Mouse (Mus musculus) heart, embryonic 10.5 days (tissue): Measurements from ENCODE around the gene Mast3. TPM values are rescaled to one million over a fixed set of nuclear protein-coding genes. Genes with fewer than 3 reads are reported as not detected.

Experiments used
- DNase-seq: peaks from one replicate; pipeline ENCODE4 v3.0.0-alpha.2; 2017; ENCODE audit warnings: low spot score
- H3K27ac ChIP-seq: fragments of 300-500 bp; sonication (generic); 2 replicates; pipeline ENCODE4 v1.5.1; 2016; ENCODE audit warnings: mild to moderate bottlenecking
- H3K27me3 ChIP-seq: fragments of 300-500 bp; sonication (generic); 2 replicates; pipeline ENCODE4 v1.6.1; 2016; ENCODE audit warnings: mild to moderate bottlenecking; ENCODE audit not compliant: poor library complexity, insufficient read depth, severe bottlenecking
- H3K36me3 ChIP-seq: fragments of 300-500 bp; sonication (generic); 2 replicates; pipeline ENCODE4 v1.6.1; 2016; ENCODE audit warnings: mild to moderate bottlenecking, moderate library complexity
- H3K4me1 ChIP-seq: fragments of 300-500 bp; sonication (generic); 2 replicates; pipeline ENCODE4 v1.6.1; 2016; ENCODE audit warnings: mild to moderate bottlenecking
- H3K4me3 ChIP-seq: fragments of 300-500 bp; sonication (generic); 2 replicates; pipeline ENCODE4 v1.5.1; 2016; ENCODE audit warnings: mild to moderate bottlenecking, moderate library complexity
- H3K9me3 ChIP-seq: fragments of 300-500 bp; sonication (generic); 2 replicates; pipeline ENCODE4 v1.6.1; 2016; ENCODE audit warnings: mild to moderate bottlenecking, moderate library complexity
- WGBS: fragments of 180-500 bp; shearing (Covaris S2); methylation state at CpG from one replicate; pipeline ENCODE4 v1.1.7; 2016; 5-methylcytosine and 5-hydroxymethylcytosine counted together
- polyA plus RNA-seq: library from polyadenylated mRNA; unstranded; fragments of >200 nt; fragmentation: Nextera tagmentation; extraction: Ambion mirVana; gene quantifications from 2 replicates; pipeline ENCODE4 v1.2.1, GENCODE M21; 2016

Gene Mast3
- polyA plus RNA-seq, 1 experiment from 2014 or later: 9.3 TPM

DNA sequence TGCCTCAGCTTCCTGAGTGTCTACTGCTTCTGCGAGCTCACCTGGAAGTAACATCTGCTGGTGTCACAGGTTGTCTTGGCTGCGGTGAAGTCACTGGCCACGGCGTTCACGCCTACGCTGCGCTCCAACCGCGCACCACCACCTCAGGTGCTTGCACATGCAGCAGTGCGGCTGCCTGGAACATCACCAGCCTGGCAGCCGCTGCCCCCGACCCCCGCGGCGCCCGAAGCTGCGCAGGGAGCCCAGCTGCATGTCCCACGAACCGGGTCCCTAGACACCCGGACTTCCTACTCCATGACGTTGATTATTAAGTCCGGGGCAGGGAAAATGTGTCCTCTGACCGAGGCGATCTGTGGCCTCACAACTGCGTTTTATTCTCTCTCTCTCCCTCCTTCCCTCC, 37.6 kb upstream of the Mast3 start:
- Histone ChIP-seq H3K27me3 (peaks cover 49% of the 10 kb centered on the region), H3K4me3 (peak overlapping the region; percentile 9; the same call in 1 of the 2 replicates), H3K36me3 (no peaks in the 10 kb centered on the region), H3K27ac (peak overlapping the region; percentile 50; the same call in 1 of the 2 replicates), H3K4me1 (peaks cover 39% of the 10 kb centered on the region), H3K9me3 (no peaks in the 10 kb centered on the region)
- no peak for DNase-seq
- 63% methylated on average over 25 of the region's 25 CpGs for WGBS

DNA sequence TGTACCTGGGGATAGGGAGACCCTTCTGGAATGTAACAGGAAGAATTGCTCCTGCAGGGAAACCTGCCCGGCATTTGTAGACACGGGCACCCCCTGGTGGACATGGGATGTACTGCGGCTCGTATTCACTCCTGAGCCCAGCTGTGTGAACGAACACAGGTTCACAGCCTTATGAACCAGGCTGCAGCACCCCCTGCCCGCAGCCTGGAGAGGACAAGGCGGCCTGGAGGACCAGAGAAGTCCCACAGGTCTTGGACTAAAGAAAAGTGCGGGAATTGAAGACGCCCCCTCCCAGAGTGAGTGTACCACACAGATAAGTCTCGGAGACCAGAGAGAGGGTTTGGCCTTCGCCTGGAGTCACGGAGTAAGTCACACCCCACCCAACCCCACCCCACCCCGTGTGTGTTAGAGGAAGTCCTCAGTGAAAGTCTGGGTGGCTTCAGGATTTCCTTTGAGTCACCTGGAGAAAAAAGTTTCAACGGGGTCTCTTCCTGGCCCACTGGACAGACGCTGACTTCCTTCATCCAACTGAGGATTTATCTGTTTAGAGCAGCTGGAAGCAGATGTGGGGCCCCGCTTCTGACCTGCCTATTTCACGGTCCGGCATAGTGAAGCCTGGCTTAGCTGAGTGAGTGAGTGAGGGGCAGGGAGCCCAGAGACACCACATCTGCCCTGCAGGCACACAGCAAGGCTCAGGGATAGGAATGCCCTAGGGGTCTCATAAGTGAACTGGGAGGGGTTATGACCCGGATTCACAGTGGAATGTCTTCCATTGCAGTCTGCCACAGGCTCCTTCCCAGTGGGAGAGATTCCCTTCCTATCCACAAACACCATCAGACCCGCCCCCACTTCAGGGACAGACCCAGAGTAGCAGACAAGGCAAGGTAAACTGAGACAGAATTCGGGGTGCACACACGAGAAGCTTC, 36.6 kb upstream of the Mast3 start:
- Histone ChIP-seq H3K27ac (peak overlapping the region; percentile 50), H3K4me3 (peak overlapping the region; percentile 35; the same call in 1 of the 2 replicates), H3K4me1 (peaks cover 35% of the 10 kb centered on the region), H3K36me3 (no peaks in the 10 kb centered on the region), H3K9me3 (no peaks in the 10 kb centered on the region), H3K27me3 (peaks cover 48% of the 10 kb centered on the region)
- DNase-seq: peak; percentile 94
- WGBS: 32% methylated on average over 22 of the region's 22 CpGs

DNA sequence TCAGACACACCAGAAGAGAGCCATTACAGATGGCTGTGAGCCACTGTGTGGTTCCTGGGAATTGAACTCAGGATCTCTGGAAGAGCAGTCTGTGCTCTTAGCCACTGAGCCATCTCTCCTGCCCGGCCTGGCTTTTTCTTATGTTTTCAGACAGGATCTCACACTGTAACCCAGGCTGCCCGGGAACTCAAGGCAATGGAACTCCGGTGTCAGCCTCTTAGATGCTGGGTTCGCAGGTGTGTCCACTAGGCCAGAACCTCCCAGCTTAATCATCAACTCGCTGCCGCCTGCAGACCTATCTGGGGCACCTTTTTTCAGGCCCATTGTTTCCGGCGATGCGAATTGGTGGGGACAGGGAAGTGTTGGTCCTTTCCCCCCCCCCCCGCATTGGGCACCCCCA, 35.7 kb upstream of the Mast3 start:
- Histone ChIP-seq H3K36me3 (peaks cover 3% of the 10 kb centered on the region; the same call in 1 of the 2 replicates), H3K4me1 (peaks cover 35% of the 10 kb centered on the region), H3K27ac (peak overlapping the region; percentile 50), H3K27me3 (peaks cover 42% of the 10 kb centered on the region), H3K4me3 (0 out of 2 replicates have a peak overlapping the region, but pooled peaks have one; percentile 35), H3K9me3 (no peaks in the 10 kb centered on the region)
- no peak for DNase-seq
- 46% methylated on average over 10 of the region's 10 CpGs for WGBS

DNA sequence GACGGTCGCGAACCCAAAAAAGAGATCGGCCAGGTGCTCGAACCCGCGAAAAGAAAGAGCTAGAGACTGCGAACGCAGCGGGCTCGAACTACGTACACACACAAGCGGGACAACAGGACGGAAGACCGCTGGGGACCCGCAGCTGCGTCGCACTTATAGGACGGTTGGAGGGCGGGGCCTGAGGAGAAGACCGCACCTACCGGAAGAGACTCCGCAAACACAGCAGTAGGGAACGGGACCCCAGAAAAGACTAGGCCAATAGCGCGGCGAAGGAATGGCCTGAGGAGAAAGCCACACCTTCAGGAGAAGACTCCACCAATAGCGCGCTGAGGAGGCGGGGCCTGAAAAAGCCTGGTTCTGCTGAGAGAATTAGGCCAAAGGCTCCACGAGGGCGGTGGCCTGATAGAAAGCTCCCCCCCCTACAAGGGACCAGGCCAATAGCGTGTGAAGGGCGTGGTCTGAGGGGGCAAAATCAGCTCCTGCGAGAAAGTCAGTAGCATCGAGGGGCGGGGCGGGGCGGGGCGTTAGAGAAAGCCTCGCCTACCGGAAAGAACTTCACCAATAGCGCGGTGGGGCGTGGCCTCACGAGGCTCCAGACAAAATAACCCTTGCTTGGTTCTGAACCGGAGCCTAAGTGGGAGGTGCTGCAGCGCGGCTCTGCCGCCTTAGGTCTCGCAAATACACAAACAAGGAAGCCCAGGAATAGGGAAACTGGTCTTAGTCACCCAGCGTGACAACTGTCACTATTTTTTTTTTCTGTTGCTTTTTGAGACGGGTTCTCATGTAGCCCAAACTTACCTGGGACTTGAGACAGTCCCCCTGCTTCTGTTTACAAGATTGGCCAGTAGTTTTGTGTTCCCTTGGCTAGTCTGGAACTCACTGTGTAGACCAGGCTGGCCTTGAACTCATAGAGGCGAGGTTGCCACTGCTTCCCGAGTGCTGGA, 34.8 kb upstream of the Mast3 start, which contains the start of gene Arrdc2:
Gene Arrdc2, minus strand, starts transcription at position 313 of the 944 bp plus-strand sequence.
- peak within 1 kb of the TSS; percentile 93 for H3K27ac ChIP-seq
- 2% methylated on average over 55 of the region's 55 CpGs for WGBS
- H3K9me3 ChIP-seq: no peaks in the 10 kb centered on the region
- H3K4me3 ChIP-seq: peak within 1 kb of the TSS; percentile 76
- peaks cover 34% of the 10 kb centered on the region for H3K4me1 ChIP-seq
- peaks cover 36% of the 10 kb centered on the region for H3K27me3 ChIP-seq
- H3K36me3 ChIP-seq: peaks cover 5% of the 10 kb centered on the region; the same call in 1 of the 2 replicates
- peak; percentile 100 for DNase-seq

DNA sequence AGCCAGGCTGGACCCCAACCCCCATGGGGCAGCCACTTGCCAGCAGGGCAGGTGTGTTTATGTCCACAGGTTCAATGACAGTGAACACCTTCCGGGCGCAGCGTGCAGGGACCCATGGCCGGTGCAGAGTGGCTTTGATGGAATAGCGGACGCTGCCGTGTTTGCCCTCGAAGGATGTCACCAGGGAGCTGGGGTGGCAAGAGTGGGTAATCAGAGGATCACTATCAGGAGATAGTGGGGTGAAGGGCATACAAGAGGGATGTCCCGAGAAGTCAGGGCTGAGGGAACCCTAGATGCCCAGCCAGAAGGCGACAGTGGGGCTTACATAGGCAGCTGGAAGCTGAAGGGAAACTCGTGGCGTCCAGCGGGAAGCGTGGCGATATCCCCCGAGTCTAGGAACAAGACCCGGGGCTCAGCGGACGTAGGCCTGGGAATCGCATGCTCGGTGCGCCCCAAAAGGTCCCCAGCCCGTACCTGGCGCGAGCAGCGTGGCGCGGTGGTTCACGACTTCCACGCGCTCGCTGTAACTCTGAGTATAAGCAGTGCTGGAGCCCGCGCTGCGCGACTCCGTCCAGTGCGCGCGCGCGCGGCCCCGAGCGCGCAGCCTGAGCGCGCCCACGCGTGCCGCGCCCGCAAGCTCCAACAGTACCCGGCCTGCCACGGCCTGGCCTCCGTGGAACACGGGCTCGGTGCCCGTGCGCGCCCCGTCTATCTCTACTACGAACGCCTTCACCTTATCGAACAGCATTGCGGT, 34.0 kb upstream of the Mast3 start:
- DNase-seq: no peak
- Histone ChIP-seq H3K4me1 (peaks cover 25% of the 10 kb centered on the region), H3K9me3 (no peaks in the 10 kb centered on the region), H3K4me3 (peak overlapping the region; percentile 76), H3K36me3 (peaks cover 5% of the 10 kb centered on the region; the same call in 1 of the 2 replicates), H3K27me3 (peaks cover 36% of the 10 kb centered on the region), H3K27ac (peak overlapping the region; percentile 93)
- WGBS: 3% methylated on average over 66 of the region's 66 CpGs

DNA sequence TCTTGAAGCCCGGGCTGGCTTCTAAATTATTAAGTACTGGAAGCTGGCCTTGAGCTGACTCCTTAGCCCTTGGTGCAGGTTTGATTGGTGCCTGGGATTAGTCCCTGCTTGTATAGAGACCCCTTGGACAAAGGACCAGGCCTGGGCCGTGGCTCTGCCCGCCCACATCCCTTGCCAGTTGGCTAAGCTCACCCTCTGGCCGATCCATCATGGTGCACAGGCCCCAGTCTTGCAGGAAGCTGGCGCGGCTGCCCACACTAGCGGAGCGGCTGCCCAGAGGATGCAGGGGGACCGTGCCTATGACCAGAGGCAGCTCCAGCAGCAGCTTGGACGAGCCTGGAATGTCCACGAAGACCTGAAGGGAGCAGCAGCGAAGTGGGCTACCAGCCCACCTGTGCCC, 31.8 kb upstream of the Mast3 start:
- peaks cover 25% of the 10 kb centered on the region; the same call in 1 of the 2 replicates for H3K27me3 ChIP-seq
- peaks cover 37% of the 10 kb centered on the region for H3K4me1 ChIP-seq
- H3K36me3 ChIP-seq: peaks cover 5% of the 10 kb centered on the region; the same call in 1 of the 2 replicates
- no peaks in the 10 kb centered on the region for H3K9me3 ChIP-seq
- DNase-seq: no peak
- no peak overlapping the region for H3K4me3 ChIP-seq
- H3K27ac ChIP-seq: no peak overlapping the region
- 82% methylated on average over 12 of the region's 12 CpGs for WGBS

DNA sequence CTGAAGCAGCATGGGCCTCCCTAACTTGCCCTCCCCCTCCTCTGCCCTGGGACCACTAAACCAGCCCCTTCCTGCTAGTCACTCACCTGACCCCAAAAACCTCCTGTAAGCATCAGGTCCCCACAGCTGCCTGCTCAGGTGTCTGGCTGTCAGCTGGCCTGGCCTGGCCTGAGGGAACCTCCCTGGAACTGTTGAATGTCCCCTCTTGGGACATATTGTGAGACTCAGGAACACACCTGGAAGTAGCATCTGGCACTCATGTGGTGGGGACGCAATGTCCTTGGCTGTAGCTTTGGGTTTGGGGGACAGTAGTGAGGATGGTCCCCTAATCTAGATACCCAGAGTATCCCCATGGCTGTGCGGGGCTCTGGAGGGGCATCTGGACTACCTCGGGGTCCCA, 29.2 kb upstream of the Mast3 start:
- Histone ChIP-seq H3K36me3 (peaks cover 5% of the 10 kb centered on the region; the same call in 1 of the 2 replicates), H3K9me3 (no peaks in the 10 kb centered on the region), H3K4me3 (no peak overlapping the region), H3K27ac (peak overlapping the region; percentile 24; the same call in 1 of the 2 replicates), H3K4me1 (peaks cover 26% of the 10 kb centered on the region), H3K27me3 (peaks cover 27% of the 10 kb centered on the region; the same call in 1 of the 2 replicates)
- DNase-seq: no peak
- 99% methylated on average over 3 of the region's 3 CpGs for WGBS

DNA sequence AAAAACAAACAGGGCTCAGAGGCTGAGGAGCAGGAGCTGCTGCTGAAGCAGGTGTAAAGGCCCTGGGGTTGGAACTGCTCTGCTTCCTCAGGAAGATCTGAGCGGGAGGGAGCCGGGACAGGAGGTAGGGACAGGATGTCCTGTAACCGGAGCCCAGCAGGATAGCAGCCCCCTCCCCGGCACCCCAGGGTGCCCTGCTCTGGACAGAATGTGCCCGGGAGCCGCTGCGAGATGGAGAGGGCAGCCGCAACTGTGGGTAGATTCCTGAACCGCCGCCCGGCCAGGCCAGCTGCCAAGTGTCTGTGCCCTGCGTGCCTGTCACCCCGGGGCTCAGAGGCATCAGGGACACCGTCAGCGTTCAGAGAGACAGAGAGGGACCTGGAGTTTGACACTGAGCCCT, 28.7 kb upstream of the Mast3 start:
- 32% methylated on average over 15 of the region's 15 CpGs for WGBS
- peak overlapping the region; percentile 24; the same call in 1 of the 2 replicates for H3K27ac ChIP-seq

DNA sequence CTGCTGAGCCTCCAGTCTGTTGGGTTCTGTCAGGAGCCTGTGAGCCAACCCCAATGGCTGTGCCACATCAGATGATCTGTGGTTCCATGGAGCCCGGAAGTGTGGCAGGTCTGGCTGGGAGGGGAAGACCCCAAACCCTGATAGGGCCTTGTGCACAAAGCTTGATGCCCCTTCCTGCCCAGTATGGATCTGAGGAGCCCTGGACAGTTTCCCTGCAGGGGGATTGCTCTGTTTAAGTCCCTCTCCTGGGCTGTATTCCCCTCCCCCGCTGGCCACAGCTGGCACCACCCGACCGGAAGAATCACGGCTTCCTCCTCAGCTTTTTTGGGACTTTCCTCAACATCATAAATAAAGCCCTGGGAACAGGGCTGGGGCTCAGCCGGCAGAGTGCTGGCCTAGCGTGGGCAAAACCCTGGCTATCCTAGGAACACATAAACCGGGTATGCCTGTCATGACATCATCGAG, 28.2 kb upstream of the Mast3 start:
- Histone ChIP-seq H3K27ac (peak overlapping the region; percentile 42), H3K4me3 (0 out of 2 replicates have a peak overlapping the region, but pooled peaks have one; percentile 12), H3K9me3 (no peaks in the 10 kb centered on the region), H3K4me1 (peaks cover 18% of the 10 kb centered on the region), H3K36me3 (peaks cover 5% of the 10 kb centered on the region; the same call in 1 of the 2 replicates), H3K27me3 (peaks cover 27% of the 10 kb centered on the region; the same call in 1 of the 2 replicates)
- 54% methylated on average over 9 of the region's 9 CpGs for WGBS
- no peak for DNase-seq

More for the DNA sequence above, 28.7 kb upstream of the Mast3 start:
- H3K4me3 ChIP-seq: no peak overlapping the region
- H3K4me1 ChIP-seq: peaks cover 20% of the 10 kb centered on the region
- H3K27me3 ChIP-seq: peaks cover 27% of the 10 kb centered on the region; the same call in 1 of the 2 replicates
- H3K9me3 ChIP-seq: no peaks in the 10 kb centered on the region
- peaks cover 5% of the 10 kb centered on the region; the same call in 1 of the 2 replicates for H3K36me3 ChIP-seq
- DNase-seq: no peak

DNA sequence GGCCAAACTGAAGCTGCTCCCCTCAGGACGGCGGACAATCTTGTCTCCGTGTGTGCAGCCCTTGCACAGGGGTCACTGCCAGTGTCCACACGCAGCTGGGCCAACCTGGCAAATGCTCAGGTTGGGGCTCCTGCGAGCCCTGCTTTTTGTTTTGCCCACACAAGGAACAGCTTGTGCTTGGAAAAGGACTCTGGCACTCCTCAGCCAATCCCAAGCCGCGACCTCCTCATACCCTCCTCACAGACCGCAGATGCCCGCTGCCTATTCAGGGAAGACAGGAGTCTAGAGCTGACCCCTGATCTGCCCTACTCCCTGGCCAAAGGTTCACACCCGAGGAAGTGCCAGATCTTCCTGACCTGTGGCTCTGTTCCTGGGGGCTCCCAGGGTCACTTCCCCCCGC, 27.5 kb upstream of the Mast3 start:
- no peak for DNase-seq
- no peak overlapping the region for H3K4me3 ChIP-seq
- 72% methylated on average over 11 of the region's 11 CpGs for WGBS
- H3K4me1 ChIP-seq: peaks cover 18% of the 10 kb centered on the region
- no peaks in the 10 kb centered on the region for H3K9me3 ChIP-seq
- H3K27ac ChIP-seq: peak overlapping the region; percentile 42; the same call in 1 of the 2 replicates
- peaks cover 27% of the 10 kb centered on the region; the same call in 1 of the 2 replicates for H3K27me3 ChIP-seq
- peaks cover 5% of the 10 kb centered on the region; the same call in 1 of the 2 replicates for H3K36me3 ChIP-seq

DNA sequence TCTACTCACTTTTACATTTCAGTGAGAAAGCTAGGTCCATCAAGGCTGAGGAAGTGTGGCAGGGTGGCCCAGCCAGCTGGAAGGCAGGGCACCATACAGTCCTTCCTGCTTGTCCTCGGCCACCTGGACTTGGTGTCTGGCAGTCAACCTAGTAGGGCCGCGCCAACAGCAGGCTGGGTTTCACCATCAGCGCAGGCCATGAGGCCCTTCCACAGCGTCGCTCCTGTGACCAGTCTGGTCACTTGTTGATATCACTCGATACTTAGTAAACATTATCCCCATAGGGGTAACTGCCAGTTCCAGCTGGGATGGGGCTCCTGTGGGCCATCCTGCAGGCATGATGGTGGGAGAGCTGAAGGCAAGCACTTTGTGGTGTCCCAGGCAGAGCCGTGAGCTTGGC, 26.7 kb upstream of the Mast3 start:
- 84% methylated on average over 8 of the region's 8 CpGs for WGBS
- Histone ChIP-seq H3K36me3 (peaks cover 5% of the 10 kb centered on the region; the same call in 1 of the 2 replicates), H3K27me3 (peaks cover 20% of the 10 kb centered on the region; the same call in 1 of the 2 replicates), H3K27ac (no peak overlapping the region), H3K9me3 (no peaks in the 10 kb centered on the region), H3K4me1 (peaks cover 18% of the 10 kb centered on the region), H3K4me3 (no peak overlapping the region)
- DNase-seq: no peak
